Mouse (Mus musculus): Measurements from ENCODE around the gene Kcnmb2.

The Kcnmb2 gene

DNA sequence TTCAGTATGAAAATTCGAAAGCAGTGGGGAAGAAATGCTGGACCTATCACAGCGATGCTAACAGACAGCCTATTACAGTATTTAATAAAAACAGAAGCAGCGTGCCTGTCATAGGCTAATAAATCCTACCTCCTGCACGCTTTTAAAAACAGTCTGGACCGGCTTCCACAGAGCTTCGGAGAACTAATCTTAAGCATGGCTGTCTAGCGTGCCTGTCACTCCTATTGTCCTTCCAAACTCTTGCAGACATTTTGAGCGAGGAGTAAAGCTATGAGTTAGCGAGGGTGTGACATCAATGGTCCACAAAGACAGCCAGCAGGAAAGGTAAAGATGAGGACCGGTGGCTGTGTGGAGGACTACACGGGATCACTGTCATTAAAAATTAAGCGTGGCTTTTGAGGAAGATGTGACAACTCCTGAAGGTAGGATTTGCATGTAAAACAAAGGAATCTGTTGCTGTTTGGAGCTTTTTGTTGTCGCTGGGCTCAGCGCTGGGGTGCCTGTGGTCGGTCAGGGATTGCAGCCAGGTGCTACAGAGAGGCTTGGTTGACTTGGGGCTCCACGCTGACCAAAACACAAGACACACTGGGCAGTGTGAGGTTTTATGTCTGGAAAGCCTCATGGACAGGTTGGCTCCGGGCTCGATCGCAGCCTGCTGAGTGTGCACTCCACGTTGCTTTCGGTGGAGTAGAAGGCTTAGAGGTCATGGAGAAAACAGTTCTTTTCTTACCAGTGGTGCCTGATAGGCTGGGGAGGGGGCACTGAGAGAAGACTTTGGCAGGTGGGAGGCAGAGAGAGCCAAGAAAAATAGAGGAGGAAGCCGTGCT, at the start of gene Kcnmb2:
TSS of gene Kcnmb2 (plus strand) at position 4 of the 827 bp plus-strand sequence.
- in situ Hi-C loops (cut with MboI, MseI): no loop called here

- in situ Hi-C loops (cut with MboI, MseI): no loop called here
These were observed 38.8 kb upstream of the Kcnmb2 start for GRCm38 (mm10) chr3:31863522-31863921.

- in situ Hi-C loops (cut with MboI, MseI): no loop called here
These were observed 38.2 kb upstream of the Kcnmb2 start for GRCm38 (mm10) chr3:31864070-31864469.

GRCm38 (mm10) chr3:31871461-31871860, 30.8 kb upstream of the Kcnmb2 start:
- in situ Hi-C loops (cut with MboI, MseI): no loop called here

- in situ Hi-C loops (cut with MboI, MseI): no loop called here
These were observed 19.6 kb upstream of the Kcnmb2 start for GRCm38 (mm10) chr3:31882621-31883131.

DNA sequence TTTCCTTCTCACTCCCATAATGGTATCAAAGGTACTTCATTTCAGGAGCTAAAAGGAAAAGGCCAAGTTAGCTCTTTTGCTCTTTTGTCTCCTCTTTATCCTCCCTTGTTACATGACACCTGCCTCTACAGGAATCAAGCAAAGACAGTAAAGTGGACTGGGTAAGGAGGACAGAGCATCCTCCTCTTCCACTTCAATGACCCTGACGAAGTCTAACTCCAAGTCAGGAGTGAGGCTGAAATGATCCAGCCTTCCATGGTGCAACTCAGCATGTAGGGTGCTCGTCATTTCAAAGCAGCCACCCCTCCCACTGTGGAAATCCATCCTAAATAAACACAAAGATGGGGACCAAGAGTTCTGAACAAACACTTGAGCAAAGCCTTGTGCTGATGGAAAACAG, 9.7 kb upstream of the Kcnmb2 start:
- in situ Hi-C loops (cut with MboI, MseI): no loop called here

- in situ Hi-C loops (cut with MboI, MseI): no loop called here
These were observed 1.2 kb downstream of the Kcnmb2 start for GRCm38 (mm10) chr3:31903506-31903905.

DNA sequence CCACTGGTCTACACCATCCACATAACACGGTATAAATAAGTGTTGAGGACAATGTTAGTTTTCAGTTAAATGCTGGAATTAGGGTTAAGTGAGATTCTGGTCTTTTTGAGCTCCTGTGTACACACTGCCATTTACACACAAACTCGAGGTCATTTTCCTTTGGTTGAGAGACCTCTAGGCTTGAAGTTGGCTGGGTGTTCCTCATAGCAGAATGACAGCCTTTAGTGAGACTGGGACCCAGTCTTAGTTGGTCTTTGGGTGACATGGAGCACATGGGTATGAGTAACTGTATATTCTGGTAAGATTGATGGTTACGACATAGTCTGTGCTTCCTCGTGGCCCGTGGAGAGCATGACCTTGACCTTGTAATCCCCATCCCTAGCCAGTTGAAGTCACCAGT, 1.8 kb downstream of the Kcnmb2 start:
- in situ Hi-C loops (cut with MboI, MseI): no loop called here

DNA sequence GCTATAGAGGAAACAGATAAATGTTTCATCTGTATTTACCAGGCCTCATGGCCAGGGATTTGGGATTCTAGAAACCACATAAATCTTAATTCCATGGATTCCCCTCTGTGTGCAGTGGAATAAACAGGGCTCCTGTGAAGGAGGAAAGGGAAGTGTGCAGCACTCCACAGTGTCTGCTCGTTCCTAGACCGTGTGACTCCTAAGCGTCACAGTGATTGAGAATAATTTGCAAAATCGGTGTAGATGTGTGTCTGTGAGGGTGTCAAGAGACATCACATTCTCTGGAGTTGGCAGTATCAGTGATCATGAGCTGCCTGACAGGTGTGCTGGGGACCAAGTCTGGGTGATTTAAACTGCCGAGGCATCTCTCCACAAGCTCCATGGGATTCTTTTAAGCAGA, 8.9 kb downstream of the Kcnmb2 start:
- in situ Hi-C loops (cut with MboI, MseI): no loop called here

GRCm38 (mm10) chr3:31911690-31912089, 9.4 kb downstream of the Kcnmb2 start:
- in situ Hi-C loops (cut with MboI, MseI): no loop called here

DNA sequence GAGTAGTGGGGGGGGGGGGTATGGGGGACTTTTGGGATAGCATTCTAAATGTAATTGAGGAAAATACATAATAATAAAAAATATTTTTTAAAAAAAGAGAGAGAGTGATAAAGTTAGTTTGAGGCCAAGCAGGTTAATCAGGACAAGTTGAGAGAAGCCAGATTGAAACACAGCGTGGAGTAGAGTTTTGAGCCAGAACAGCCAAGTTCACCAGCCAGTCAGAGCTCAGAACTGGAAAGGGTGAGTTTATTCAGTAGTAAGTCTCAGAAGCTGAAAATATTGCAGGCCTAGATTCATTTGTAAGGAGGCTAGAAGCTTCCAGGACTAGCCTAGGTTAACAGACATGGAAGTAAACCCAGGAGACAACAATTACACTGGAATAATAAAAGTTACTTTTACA, 26.2 kb downstream of the Kcnmb2 start:
- in situ Hi-C loops (cut with MboI, MseI): no loop called here

DNA sequence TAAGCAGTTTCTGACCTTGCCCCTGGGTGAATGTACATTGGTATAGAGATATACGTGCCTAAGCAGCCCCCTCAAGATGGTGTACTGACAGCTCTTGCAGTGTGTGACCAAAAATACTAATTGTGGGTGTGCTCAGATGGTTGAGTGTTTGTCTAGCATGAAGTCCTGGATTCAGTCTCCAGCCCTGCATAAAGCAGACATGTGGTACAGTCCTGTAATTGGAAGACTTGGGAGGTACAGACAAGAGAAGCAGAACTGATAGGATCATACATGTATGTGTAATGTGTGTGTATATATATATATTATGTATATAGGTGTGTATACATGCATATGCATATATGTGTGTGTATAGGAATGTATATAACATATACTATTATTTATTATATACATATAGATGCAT, 32.4 kb downstream of the Kcnmb2 start:
- in situ Hi-C loops (cut with MboI, MseI): no loop called here

DNA sequence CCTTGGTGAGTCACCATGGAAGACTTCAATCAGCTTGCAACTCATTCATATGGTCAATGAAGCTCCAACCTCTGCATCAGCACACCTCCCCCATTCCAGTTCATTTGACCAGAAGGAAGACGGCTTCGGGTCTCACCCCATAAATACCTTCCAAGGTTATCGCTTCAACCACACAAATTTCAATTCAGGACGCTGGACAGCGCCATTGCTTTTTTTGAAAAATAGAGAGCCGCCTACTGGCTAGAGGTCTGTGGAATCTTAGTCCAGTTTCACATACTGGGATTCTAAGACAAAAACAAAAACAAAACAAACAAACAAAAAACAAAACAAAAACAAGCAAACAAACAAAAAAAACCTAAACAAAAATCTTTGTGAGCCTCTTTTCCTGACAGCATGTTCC, 39.2 kb downstream of the Kcnmb2 start:
- in situ Hi-C loops (cut with MboI, MseI): no loop called here

DNA sequence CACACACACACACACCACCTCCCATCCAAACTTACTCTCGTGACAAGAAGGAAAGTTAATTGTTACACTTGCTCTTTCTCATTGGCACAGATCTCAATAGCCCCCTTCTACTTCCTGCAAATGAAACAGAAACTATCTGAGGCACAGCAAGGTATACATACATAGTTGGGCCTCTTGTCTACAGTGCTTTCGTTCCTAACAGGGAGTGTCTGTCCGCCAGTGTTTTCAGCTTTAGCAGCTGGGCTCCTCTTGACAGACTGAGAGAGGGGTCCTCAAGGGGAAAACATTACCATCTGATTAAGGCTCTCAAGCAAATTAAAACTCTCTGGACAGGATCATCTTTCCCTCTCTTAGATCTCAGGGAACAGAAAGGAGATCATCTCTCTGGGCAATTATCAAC, 51.9 kb downstream of the Kcnmb2 start:
- in situ Hi-C loops (cut with MboI, MseI): no loop called here

DNA sequence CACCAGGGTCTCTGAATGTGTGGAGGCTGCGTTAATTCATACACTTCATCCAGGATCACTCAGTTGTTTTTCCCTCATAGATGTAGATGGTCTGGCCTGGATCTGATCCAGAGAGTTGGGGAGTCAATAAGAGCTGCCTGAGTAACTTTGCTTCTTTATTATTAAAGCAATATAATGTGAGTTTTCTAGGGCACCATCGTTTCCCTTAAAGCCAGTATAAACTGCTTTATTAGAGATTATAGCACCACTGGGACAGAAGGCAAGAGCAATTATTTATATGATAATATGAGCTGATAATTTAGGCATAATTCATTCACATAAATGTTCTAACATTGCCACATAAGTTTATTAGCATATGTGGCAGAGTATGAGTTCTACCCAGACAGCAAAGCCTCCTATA, 52.7 kb downstream of the Kcnmb2 start:
- in situ Hi-C loops (cut with MboI, MseI): no loop called here

- in situ Hi-C loops (cut with MboI, MseI): no loop called here
These were observed 57.5 kb downstream of the Kcnmb2 start for GRCm38 (mm10) chr3:31959821-31960220.

- in situ Hi-C loops (cut with MboI, MseI): no loop called here
These were observed 58.9 kb downstream of the Kcnmb2 start for GRCm38 (mm10) chr3:31961175-31961574.

GRCm38 (mm10) chr3:31963076-31963475, 60.8 kb downstream of the Kcnmb2 start:
- in situ Hi-C loops (cut with MboI, MseI): no loop called here

DNA sequence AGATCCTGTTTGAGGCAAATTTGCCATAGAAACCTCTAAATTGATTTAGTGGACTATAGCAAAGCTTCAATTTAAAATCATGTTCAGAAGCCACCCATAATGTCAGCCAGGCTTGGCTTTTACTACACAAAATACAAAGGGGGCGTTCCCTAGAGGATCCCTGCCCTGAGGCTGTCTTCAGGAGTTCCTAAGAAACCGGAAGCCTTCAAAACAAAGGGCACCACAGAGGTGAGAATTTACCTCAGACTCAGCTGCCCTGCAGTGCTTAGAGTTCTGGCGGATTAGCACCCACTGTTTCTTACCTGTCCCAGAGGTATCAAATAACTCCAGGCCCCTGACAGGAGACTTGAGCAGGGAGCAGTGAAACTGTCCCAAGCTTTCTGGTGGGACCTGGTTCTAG, 77.4 kb downstream of the Kcnmb2 start:
- in situ Hi-C loops (cut with MboI, MseI): no loop called here

DNA sequence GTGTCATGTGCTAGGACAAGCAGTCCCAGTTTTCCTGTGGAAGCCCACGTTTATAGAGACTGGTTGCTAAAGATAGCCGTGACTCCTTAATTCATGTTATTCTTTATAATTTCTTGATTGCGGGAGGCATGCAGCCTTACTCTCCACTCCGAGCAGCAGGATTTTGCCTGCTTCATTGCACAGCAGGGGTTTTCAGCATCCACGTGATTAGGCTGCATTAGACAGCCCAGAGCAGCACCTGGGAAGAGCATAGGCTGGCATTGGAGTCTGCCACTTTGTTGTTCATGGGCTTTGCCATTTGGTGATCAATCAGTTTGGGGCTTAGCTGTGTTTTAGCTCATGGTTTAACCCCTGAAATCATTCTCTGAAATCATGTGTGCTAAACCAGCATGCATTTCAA, 80.1 kb downstream of the Kcnmb2 start:
- in situ Hi-C loops (cut with MboI, MseI): no loop called here

GRCm38 (mm10) chr3:31985103-31985502, 82.8 kb downstream of the Kcnmb2 start:
- in situ Hi-C loops (cut with MboI, MseI): no loop called here

DNA sequence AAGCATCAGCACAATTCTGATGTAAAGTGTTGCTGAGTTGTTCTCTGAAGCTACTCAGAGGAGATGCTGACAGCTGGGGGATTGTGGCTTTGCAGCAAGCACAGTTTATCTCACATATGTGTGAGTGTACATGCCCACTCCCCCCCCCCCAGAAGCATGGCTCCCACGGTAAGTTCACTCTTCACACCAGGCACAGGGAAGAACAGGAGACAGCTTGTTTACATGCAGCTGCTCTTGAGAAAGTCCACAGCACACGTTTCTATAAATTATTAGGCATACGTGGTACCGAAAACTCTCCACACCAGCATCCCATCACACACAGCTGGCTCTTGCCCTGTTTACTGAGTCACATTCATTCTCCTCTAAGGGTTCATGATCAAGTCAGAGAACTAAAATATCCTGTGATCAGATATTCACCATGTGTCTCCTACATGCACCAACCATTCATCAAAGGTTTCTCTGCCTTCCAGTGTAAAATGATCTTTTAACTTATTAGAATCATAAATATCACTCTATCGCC, 89.3 kb downstream of the Kcnmb2 start:
- in situ Hi-C loops (cut with MboI, MseI): no loop called here

DNA sequence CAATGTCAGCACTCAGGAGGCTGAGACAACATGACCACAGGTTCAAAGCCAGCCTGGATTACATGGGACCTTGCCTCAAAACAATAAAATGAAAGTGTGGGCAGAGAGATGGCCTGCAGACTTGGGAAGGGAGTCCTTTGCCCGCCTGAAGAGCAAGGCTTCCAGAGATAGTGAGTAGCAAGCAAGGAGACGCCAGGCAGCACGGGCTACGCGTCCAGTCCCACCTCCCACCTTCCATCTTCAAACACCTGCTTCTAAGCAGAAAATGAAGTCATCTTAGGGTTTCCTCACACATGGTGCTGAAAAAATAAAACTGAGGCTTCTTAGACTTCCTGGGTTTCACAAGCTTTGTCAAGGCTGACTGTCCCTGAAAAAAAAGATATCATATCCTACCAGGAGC, 109.3 kb downstream of the Kcnmb2 start:
- in situ Hi-C loops (cut with MboI, MseI): no loop called here
